Mouse (Mus musculus) MEL (cell line): ENCODE results near the gene Gad1. TPM values are rescaled to one million over a fixed set of nuclear protein-coding genes. Genes with fewer than 3 reads are reported as not detected.
A peak's percentile ranks its signal among the peaks of the same experiment; 100 is the strongest.

ENCODE experiments used
- DNase-seq: peaks from one replicate; pipeline ENCODE4 v3.0.0; 2011; ENCODE audit warnings: low read depth, low spot score
- H3K27ac ChIP-seq: 2 replicates; pipeline ENCODE4 v1.5.1; 2012; ENCODE audit warnings: low read depth, mild to moderate bottlenecking, control low read depth, low read length, moderate library complexity; ENCODE audit not compliant: control insufficient read depth
- H3K27me3 ChIP-seq, 2 experiments: fragments of 150-350 bp in 1 of 2; sonication (generic) in 1 of 2; 2 replicates each; pipeline ENCODE4 v1.6.1; 2012; ENCODE audit warnings: low read length in 2 of 2, mild to moderate bottlenecking in 2 of 2, improper control_type of control experiment in 1 of 2, moderate library complexity in 1 of 2; ENCODE audit not compliant: insufficient read depth in 2 of 2, control insufficient read depth in 1 of 2
- H3K36me3 ChIP-seq, 2 experiments: 2 replicates each; pipeline ENCODE4 v1.6.1; 2012 to 2014; ENCODE audit warnings: low read length in 2 of 2, improper control_type of control experiment in 1 of 2, inconsistent platforms in 1 of 2, mild to moderate bottlenecking in 1 of 2; ENCODE audit not compliant: insufficient read depth in 2 of 2, control insufficient read depth in 1 of 2
- H3K4me1 ChIP-seq, 2 experiments: fragments of 150-350 bp in 1 of 2; sonication (generic) in 1 of 2; 2 replicates each; pipeline ENCODE4 v1.6.1; 2012; ENCODE audit warnings: low read length in 2 of 2, improper control_type of control experiment in 1 of 2, mild to moderate bottlenecking in 1 of 2; ENCODE audit not compliant: insufficient read depth in 2 of 2, control insufficient read depth in 1 of 2
- H3K4me3 ChIP-seq, 2 experiments: fragments of 150-350 bp in 1 of 2; sonication (generic) in 1 of 2; 2 replicates each; pipeline ENCODE4 v1.5.1; 2012; ENCODE audit warnings: low read depth in 2 of 2, low read length in 2 of 2, mild to moderate bottlenecking in 2 of 2, moderate library complexity in 2 of 2, control low read depth in 1 of 2, improper control_type of control experiment in 1 of 2; ENCODE audit not compliant: control insufficient read depth in 1 of 2, insufficient read depth in 1 of 2
- H3K79me2 ChIP-seq: 2 replicates; pipeline ENCODE4 v1.6.1; 2012; ENCODE audit warnings: mild to moderate bottlenecking, low read length, moderate library complexity; ENCODE audit not compliant: control insufficient read depth, poor library complexity, insufficient read depth
- H3K9ac ChIP-seq: 2 replicates; pipeline ENCODE4 v1.6.1; 2012; ENCODE audit warnings: low read depth, mild to moderate bottlenecking, control low read depth, low read length, moderate library complexity; ENCODE audit not compliant: control insufficient read depth, poor library complexity, severe bottlenecking
- H3K9me3 ChIP-seq: fragments of 150-350 bp; sonication (generic); replicated peaks from 2 replicates; pipeline ENCODE4 v1.6.1; 2012; ENCODE audit warnings: mild to moderate bottlenecking, low read length, improper control_type of control experiment, moderate library complexity; ENCODE audit not compliant: insufficient read depth
- BHLHE40 ChIP-seq: IDR thresholded peaks from 2 replicates; pipeline ENCODE4 v1.6.1; 2012; ENCODE audit warnings: low read depth, mild to moderate bottlenecking, inconsistent platforms, low read length, improper control_type of control experiment, borderline replicate concordance
- CHD2 ChIP-seq: IDR thresholded peaks from 2 replicates; pipeline ENCODE4 v1.6.1; 2011; ENCODE audit warnings: low read length, improper control_type of control experiment
- CTCF ChIP-seq, 3 experiments: IDR thresholded peaks in 2 of 3; conservative IDR thresholded peaks in 1 of 3; 2 replicates each; pipeline ENCODE4 v1.5.1; 2011 to 2012; ENCODE audit warnings: low read length in 3 of 3, low read depth in 2 of 3, mild to moderate bottlenecking in 2 of 3, improper control_type of control experiment in 1 of 3, inconsistent platforms in 1 of 3, mixed read lengths in 1 of 3, moderate library complexity in 1 of 3; ENCODE audit not compliant: control insufficient read depth in 1 of 3, insufficient read depth in 1 of 3, poor library complexity in 1 of 3, severe bottlenecking in 1 of 3
- EP300 ChIP-seq, 2 experiments: IDR thresholded peaks; 2 replicates each; pipeline ENCODE4 v1.6.1; 2011; ENCODE audit warnings: improper control_type of control experiment in 2 of 2, low read length in 2 of 2, low read depth in 1 of 2, mild to moderate bottlenecking in 1 of 2
- KAT2A ChIP-seq: conservative IDR thresholded peaks from 2 replicates; pipeline ENCODE4 v1.6.1; 2012; ENCODE audit warnings: low read depth, low read length, improper control_type of control experiment, inconsistent platforms
- MAFK ChIP-seq: IDR thresholded peaks from 2 replicates; pipeline ENCODE4 v1.6.1; 2011; ENCODE audit warnings: low read depth, mild to moderate bottlenecking, low read length, improper control_type of control experiment, borderline replicate concordance
- MYB ChIP-seq: IDR thresholded peaks from 2 replicates; pipeline ENCODE4 v1.6.1; 2011; ENCODE audit warnings: mild to moderate bottlenecking, low read depth, low read length, improper control_type of control experiment
- NRF1 ChIP-seq: IDR thresholded peaks from 2 replicates; pipeline ENCODE4 v1.6.1; 2014; ENCODE audit warnings: low read depth, mild to moderate bottlenecking, inconsistent platforms, low read length, improper control_type of control experiment, moderate library complexity; ENCODE audit not compliant: poor library complexity, insufficient read depth, severe bottlenecking
- POLR2AphosphoS5 ChIP-seq: IDR thresholded peaks from 2 replicates; pipeline ENCODE4 v1.6.1; 2012; ENCODE audit warnings: low read depth, borderline replicate concordance, mild to moderate bottlenecking, inconsistent platforms, low read length, moderate library complexity, mixed read lengths
- RAD21 ChIP-seq: IDR thresholded peaks from 2 replicates; pipeline ENCODE4 v1.6.1; 2011; ENCODE audit warnings: mild to moderate bottlenecking, low read depth, low read length, improper control_type of control experiment
- SIN3A ChIP-seq: IDR thresholded peaks from 2 replicates; pipeline ENCODE4 v1.6.1; 2012; ENCODE audit warnings: low read length, improper control_type of control experiment, inconsistent platforms
- SMC3 ChIP-seq: IDR thresholded peaks from 2 replicates; pipeline ENCODE4 v1.6.1; 2011; ENCODE audit warnings: low read depth, low read length, improper control_type of control experiment
- polyA plus RNA-seq, 2 experiments: library from polyadenylated mRNA; stranded (reverse) in 1 of 2; unstranded in 1 of 2; fragments of >175 nt in 1 of 2; fragments of >200 nt in 1 of 2; gene quantifications; 2 replicates each; pipeline versions ENCODE4 v1.2.1 to v1.2.4; 2012; ENCODE audit warnings: low replicate concordance in 2 of 2, low read depth in 1 of 2; ENCODE audit not compliant: insufficient read length in 2 of 2, insufficient read depth in 1 of 2, missing spikeins in 1 of 2
- total RNA-seq: library from RNA; depleted of rRNA; stranded (reverse); fragments of 300-350 nt; gene quantifications from 2 replicates; pipeline ENCODE4 v1.2.3, GENCODE M21; 2012

The Gad1 gene
- total and polyA plus RNA-seq, 3 experiments = not detected

DNA sequence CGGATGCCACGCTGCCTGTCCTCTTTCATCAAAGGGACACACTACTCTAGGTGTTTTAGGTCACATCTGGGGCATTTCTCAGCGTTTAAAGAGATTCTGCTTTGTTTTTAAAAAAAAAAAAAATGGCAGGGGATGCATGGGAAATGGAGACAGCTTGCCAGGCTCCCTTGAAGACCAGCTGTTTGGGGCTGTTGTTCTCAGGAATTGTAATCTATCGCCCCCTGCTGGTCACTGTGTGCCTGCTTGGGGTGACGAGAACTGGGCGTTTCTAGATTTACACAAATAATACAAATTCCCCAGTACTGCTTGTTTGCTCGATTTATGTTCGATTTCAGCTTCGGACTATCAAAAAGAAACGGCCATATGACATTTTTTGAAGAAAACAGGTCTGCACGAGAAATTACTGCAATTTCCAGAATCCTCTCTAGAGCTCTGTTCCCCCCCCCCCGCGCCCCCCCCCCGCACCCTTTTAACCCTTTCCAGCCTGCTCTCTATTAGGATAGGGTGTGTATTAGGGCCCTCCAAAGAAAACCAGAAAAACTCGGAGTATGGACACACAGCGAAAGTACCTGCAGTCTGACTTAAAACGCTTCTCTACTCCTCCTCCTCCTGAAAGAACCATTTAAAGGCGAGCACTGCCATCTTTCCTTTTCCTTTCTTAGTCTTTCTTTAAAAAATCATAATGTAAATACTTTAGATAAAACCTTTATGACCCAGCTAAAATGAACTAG, 5.4 kb downstream of the Gad1 start:
- Histone ChIP-seq H3K9ac (no peak overlapping the region), H3K4me1 (no peaks in the 10 kb centered on the region), H3K27me3 (no peaks in the 10 kb centered on the region), H3K9me3 (no peaks in the 10 kb centered on the region), H3K79me2 (no peaks in the 10 kb centered on the region), H3K36me3 (no peaks in the 10 kb centered on the region), H3K27ac (no peak overlapping the region), H3K4me3 (no peak overlapping the region)
- DNase-seq = peak; percentile 54
- TF ChIP-seq RAD21 = peak; percentile 41
- peak; percentile 54 for TF ChIP-seq SMC3
- TF ChIP-seq CTCF (IDR thresholded peaks at IDR 0.05 in 2 of 3, conservative IDR thresholded peaks at IDR 0.05 in 1 of 3; ENCODE audit: control insufficient read depth in 1 of 3, insufficient read depth in 1 of 3, low read depth in 2 of 3, low read length in 3 of 3, poor library complexity in 1 of 3, severe bottlenecking in 1 of 3) = peak; percentile 56 to 76 (median 63)
- TF ChIP-seq EP300 (IDR thresholded peaks at IDR 0.05; ENCODE audit: low read depth in 1 of 2, low read length in 2 of 2) = no peak
- no peak for TF ChIP-seq NRF1

DNA sequence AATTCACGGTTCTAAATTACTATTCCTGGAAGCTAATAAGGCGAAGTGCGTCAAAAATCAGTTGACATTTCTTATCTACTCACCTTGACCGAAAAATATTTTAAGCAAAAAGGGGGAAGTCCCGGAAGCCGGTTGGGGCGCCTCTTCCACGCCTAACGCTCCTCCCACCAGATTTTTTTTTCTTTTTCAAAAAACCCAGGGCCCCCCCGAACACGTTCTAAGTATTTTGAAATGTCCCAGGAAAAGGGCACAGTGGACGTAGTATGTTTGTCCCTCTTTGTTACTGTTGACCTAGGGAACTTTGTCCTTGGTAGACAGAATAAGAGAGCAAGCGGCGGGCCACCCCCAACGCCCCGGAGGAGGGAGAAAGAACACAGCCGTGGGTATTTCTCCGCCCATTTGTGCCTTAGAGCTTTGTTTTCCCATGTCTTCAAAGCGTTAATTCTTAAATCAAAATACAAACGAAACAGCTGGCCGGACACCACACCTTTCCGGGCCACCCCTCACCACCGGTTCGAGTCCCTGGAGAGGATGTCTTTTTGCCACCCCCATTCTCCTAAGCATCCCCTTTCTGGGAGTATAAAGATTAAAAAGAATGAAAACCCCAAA, 6.1 kb downstream of the Gad1 start:
- Histone ChIP-seq H3K79me2 (no peaks in the 10 kb centered on the region), H3K27me3 (no peaks in the 10 kb centered on the region), H3K9me3 (no peaks in the 10 kb centered on the region), H3K9ac (no peak overlapping the region), H3K36me3 (no peaks in the 10 kb centered on the region), H3K27ac (no peak overlapping the region), H3K4me1 (no peaks in the 10 kb centered on the region), H3K4me3 (no peak overlapping the region)
- TF ChIP-seq KAT2A (no peak), BHLHE40 (no peak), POLR2AphosphoS5 (no peak), MAFK (no peak), CHD2 (no peak)
- no peak for DNase-seq

DNA sequence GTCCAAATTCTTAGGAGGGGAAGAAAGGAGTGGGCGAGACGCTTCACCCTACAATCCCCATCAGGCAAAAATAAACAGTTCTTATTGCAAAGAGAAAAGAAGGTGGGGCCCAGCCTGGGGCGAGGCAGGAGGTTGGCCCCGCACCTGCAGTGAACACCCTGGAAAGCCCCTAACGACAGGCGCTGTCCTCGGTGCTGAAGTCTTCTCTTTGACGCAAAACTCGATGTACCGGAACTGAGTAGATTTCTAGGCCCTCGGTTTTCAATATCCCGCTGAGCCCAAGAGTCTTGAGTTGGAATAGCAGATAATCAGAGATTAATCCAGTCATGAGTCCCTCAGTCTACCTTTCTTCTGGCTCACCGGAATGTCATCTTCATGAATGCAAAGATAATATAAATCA, 6.6 kb downstream of the Gad1 start:
- no peak overlapping the region for H3K9ac ChIP-seq
- no peaks in the 10 kb centered on the region for H3K36me3 ChIP-seq
- no peaks in the 10 kb centered on the region for H3K4me1 ChIP-seq
- peak; percentile 37 for DNase-seq
- H3K4me3 ChIP-seq = no peak overlapping the region
- TF ChIP-seq MYB = no peak
- 0 out of 2 replicates have a peak, but pooled peaks have one; percentile 20 for TF ChIP-seq SIN3A
- H3K79me2 ChIP-seq = no peaks in the 10 kb centered on the region
- no peak overlapping the region for H3K27ac ChIP-seq
- no peaks in the 10 kb centered on the region for H3K9me3 ChIP-seq
- H3K27me3 ChIP-seq = no peaks in the 10 kb centered on the region
